Mouse (Mus musculus) bone marrow, adult 2 months (tissue): ENCODE results near the gene Agpat2.

ENCODE experiments used
- CTCF ChIP-seq: fragments of 200-500 bp; IDR thresholded peaks from 2 replicates; pipeline ENCODE4 v1.5.1; 2011; ENCODE audit warnings: low read length, control low read depth; ENCODE audit not compliant: control insufficient read depth, insufficient read depth
- POLR2A ChIP-seq: fragments of 200-500 bp; IDR thresholded peaks from 2 replicates; pipeline ENCODE4 v1.6.1; 2011; ENCODE audit warnings: low read depth, mild to moderate bottlenecking, control low read depth, low read length, borderline replicate concordance; ENCODE audit not compliant: control insufficient read depth

GRCm38 (mm10) chr2:26638039-26638438, 33.8 kb upstream of the Agpat2 start:
- TF ChIP-seq CTCF (no peak), POLR2A (no peak)
